In genomic region chrX:106578966-106579365, GRCm38 (mm10) we compare ENCODE assay signal across 19 mouse cellular contexts. TPM values are rescaled to one million over a fixed set of nuclear protein-coding genes. Genes with fewer than 3 reads are reported as not detected.
"Had no signal": no experiment of that assay in that cellular context is flagged by ENCODE, and none has a peak within 500 bp of the region (broad histone marks: within the 10 kb centered on the region; RNA-seq: fewer than 3 reads in every experiment).

No protein-coding gene starts in this region.

- H3K36me3 ChIP-seq: kidney, embryonic 15.5 days; liver, embryonic 13.5 days had no signal

- H3K4me1 ChIP-seq: kidney, embryonic 15.5 days; liver, embryonic 13.5 days; megakaryocyte, embryonic 14.5 days had no signal

- H3K4me3 ChIP-seq: kidney, embryonic 15.5 days; liver, embryonic 13.5 days; megakaryocyte, embryonic 14.5 days had no signal

- H3K27ac ChIP-seq: kidney, embryonic 15.5 days; liver, embryonic 13.5 days; macrophage; stomach, postnatal 0 days had no signal

- DNase-seq: kidney, adult 8-10 months; kidney, postnatal 10 days; kidney, postnatal 36 days; left cerebral cortex, postnatal 4 days; liver, embryonic 13.5 days; lung, adult 2 months; midbrain, embryonic 14.5 days; thymus, adult 2 months; thymus, postnatal 14 days; thymus, postnatal 4 days had no signal

- H3K9me3 ChIP-seq: kidney, embryonic 15.5 days; liver, embryonic 13.5 days; megakaryocyte, embryonic 14.5 days had no signal

- H3K27me3 ChIP-seq: kidney, embryonic 15.5 days; liver, embryonic 13.5 days; megakaryocyte, embryonic 14.5 days had no signal

RNA-seq across cellular contexts. Expression of gene Gm5127, which starts 4.0 kb away (rescaled TPM):
- total RNA-seq: left cerebral cortex, postnatal 4 days; liver, adult 2 months had no signal
- polyA plus RNA-seq: liver, adult 2 months; liver, embryonic 13.5 days; liver, embryonic 16.5 days; lung, embryonic 16.5 days; neural tube, embryonic 14.5 days; small intestine, adult 2 months had no signal
